Mouse (Mus musculus) urinary bladder, postnatal 4 days (tissue): Measurements from ENCODE around the gene Nectin4.

Experiments
- DNase-seq, 2 experiments: peaks; one replicate each; pipeline ENCODE4 v3.0.0; 2021 to 2022; ENCODE audit warnings: low spot score in 2 of 2

Nectin4 gene

DNA sequence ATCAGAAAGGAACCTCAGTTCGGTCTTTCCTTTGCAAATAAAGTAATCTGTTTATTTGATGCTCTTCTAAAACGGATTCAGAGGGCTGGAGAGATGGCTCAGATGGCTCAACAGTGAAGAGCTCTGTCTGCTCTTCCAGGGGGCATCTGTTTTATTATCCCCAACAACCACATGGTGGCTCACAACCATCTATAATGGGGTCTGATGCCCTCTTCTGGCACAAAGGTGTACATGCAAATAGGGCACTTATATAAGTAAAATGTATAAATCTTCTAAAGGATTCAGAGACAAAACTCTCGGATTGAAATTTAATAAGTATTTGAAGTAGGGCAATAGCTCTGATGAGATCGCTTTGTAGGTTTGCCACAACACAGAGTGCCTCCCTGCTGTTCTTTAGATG, 11.5 kb upstream of the Nectin4 start:
- no peak for DNase-seq

DNA sequence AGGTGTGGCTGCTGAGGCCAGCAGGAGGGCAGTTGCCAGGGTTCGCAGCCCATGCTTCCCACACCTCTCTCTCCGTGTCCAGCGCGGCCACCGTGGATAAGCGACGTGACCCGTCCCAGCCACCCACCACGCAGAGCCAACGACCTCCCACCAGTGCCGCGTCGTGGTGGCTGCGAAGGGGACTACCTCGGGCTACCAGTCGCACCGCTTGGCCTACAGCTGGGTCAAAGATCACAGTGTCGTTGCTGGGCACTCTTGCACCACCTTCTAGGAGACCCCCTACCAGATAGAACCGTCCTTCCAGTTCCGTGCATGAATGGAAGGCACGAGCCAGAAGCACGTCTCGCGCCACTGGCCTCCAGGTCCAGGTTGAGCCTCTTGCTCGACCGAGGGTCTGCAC, 9.6 kb upstream of the Nectin4 start:
- DNase-seq: no peak

DNA sequence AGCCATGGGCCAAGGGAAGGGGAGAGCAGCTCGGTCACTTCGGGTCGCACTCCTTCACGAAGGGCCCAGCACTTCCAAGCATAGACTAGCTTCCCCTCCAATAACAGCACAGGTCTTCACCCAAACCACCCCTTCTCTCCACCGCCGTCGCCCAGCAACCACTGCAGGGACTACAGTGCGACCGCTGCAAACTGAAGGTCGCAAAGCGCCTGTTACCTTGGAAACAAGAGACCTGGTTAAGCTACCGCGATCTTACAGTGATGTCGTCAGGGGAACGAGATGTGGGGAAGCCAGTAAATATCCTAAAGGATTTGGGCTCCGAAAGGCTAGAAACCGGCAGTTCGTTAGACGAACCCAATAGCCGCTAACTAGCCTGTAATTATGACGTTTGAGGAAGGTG, 9.2 kb upstream of the Nectin4 start, which contains the start of gene Klhdc9:
Gene Klhdc9 (minus strand): TSS at position 143 of the 400 bp plus-strand sequence.
- peak; percentile 89 to 92 for DNase-seq

DNA sequence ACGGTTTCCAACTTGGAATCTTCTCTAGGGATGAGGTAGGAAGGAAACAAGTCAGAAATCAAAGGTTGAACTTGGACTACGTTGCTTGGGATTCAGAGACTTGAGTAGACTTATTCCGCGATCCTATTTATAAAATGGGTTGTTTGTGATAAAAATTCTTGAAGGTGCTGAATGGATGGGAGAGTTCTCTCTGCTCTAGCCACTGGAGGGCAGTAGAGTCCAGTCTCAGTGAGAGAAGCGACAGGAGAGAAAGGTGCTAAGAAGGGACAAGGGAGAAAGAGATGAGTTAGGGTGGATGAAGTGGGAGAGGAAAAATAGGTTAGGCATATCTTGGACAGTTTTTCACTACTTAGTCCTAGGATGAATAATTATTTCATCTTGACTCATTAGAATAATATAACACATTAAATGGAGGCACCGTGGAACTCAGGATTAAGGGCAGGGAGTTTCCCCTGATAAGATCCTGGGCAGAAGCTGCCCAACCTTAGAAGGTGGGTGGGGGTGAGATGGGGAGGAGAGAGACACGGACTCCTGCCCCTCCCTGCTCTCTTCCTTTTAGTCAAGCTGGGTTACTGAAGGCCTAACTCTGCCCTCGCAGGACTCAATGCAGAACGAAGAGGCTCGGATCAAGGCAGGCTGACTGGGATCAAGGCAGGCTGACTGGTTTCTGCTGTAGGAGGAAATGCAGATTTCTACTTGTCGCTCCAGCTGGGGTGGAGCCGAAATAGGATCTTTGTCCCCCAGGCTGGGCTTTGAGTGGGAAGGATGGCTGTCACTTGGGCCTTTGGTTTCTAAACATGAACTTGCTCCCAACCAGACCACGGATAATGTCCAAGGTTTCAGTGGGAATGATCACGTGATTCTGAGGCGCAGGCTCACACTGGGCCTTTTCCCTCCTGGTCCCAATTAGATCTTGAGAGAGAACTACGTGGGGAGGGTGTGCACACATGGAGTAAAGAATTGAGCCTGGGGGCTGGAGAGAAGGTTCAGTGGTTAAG, 8.5 kb upstream of the Nectin4 start:
- no peak for DNase-seq

DNA sequence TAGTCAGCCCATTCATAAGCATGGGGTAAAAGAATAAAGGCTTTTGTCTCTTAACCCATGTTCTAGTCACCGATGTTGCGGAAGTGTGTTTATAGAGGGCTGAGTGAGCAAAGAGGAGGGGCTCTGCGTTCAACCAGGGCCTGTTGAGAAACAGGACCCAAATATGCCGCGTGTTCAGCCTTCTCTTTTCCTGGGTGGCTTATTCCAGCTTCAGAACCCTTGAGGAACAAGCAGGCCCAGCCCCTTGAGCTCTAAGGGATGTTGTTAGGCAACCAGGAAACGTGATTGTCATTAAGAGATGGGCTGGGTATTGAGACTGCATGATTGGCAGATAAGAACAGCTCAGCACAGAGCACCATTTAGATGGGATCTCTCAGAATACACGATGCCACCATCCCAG, 4.0 kb upstream of the Nectin4 start:
- no peak for DNase-seq

DNA sequence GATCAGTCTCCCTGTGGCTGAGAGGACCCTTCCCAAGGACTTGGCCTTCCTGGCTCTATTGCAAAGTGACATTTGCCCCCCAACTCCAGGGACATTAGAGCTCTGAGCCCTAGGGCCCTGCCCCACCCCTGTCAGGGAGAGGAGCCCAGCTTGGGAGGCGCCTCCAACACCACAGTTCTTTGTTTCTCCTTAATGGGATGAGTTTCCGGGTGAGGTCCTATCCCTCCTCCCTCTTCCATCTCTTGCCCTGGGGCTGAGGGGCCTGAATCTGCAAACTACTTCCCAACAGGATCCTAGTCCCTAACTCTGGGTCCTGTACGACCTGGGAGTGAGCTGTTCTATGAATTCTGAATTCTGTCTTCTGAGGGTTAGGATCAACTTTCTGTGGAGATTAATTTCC, 3.0 kb downstream of the Nectin4 start:
- no peak for DNase-seq

DNA sequence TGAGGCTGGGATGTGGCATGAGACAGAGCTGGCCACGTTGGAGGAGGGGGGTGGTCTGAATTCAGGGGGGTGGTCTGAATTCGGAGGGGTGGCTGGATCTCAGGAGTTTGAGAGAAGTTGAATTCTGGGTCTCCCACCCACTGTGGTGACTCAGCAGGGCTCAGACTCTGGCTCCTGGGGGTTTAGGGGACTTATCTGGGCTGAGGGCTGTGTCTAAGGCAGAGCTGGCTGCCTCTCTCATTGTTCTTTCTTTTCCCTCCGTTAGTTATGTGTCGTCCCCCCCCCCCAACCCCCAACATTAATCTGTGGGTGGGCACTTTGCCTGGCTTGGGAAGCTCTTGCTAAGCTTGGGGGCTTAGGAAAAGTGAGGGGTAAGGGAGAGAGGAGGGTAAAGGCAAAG, 4.0 kb downstream of the Nectin4 start:
- DNase-seq: no peak

DNA sequence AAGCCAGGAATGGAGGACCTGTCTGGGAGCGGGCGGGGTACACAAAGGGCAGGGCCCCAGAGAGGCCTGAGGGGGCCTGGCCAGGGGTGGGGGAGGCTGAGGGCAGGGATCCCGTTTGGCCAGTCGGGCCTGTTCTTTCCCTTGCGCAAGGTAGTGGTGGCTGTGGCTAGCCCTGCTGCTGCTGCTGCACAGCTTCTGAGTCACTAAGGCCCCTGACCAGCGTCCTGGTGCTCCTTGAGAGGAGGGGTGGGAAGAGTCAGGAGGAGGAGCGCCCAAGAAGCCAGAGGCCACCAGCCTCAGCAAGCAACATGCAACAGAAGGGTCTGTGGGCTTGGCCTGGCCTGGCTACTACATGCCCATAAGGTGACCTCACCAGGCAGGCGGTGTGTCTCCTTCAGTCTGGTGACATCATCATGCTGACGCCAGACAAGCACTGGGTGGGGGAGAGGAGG, 5.8 kb downstream of the Nectin4 start:
- peak in 1 of 2 experiments; percentile 70 for DNase-seq

DNA sequence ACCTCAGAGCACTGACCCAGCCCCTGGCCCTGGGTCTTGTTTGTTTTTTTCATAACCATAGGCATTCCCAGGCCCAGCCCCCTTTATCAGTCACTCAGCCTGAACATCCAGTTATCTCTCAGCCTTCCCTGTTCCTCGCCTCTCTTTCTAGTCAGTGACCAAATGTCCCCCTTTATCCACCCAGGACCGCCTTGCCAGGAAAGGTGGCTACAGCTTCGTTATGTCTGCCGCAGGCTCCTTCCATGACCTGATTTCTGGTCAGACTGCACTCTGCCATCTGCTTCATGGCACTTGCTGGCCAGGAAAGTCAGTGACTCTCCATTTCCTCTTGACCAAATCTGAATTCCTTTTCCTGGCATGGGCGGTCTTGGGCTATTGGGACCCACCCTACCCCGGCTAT, 8.4 kb downstream of the Nectin4 start:
- DNase-seq: no peak

DNA sequence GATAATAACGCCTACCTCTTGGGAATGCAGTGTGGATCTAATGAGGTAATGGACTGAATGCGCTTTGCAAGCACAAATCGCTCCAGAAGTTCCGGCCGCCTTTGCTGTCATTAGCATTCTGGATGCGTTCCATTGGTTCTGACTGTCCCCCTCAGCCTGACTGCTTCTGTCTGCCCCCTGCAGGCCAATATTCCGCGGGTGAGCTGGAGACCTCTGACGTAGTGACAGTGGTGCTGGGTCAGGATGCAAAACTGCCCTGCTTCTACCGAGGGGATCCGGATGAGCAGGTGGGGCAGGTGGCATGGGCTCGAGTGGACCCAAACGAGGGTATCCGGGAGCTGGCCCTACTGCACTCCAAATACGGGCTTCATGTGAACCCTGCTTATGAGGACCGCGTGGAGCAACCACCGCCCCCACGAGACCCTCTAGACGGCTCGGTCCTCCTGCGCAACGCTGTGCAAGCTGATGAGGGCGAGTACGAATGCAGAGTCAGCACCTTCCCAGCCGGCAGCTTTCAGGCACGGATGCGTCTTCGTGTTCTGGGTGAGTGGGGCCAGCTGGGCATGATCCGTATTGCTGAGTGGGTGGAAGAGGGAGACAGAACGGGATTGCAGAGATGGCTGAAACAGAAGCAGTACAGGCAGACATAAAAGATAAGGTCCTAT, 10.2 kb downstream of the Nectin4 start:
- DNase-seq: peak; percentile 55 to 80

DNA sequence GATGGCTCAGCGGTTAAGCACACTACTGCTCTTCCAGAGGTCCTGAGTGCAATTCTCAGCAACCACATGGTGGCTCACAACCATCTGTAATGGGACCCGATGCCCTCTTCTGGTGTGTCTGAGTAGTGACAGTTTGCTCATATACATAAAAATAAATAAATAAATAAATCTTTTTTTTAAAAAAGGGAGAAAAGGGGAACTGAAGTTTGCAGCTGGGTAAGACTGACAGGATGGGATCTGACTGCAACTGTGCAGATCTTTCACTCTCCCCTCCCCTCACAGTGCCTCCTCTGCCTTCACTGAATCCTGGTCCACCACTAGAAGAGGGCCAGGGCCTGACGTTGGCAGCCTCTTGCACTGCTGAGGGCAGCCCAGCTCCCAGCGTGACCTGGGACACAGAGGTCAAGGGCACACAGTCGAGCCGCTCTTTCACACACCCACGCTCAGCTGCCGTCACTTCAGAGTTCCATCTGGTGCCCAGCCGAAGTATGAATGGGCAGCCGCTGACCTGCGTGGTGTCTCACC, 12.3 kb downstream of the Nectin4 start:
- no peak for DNase-seq

DNA sequence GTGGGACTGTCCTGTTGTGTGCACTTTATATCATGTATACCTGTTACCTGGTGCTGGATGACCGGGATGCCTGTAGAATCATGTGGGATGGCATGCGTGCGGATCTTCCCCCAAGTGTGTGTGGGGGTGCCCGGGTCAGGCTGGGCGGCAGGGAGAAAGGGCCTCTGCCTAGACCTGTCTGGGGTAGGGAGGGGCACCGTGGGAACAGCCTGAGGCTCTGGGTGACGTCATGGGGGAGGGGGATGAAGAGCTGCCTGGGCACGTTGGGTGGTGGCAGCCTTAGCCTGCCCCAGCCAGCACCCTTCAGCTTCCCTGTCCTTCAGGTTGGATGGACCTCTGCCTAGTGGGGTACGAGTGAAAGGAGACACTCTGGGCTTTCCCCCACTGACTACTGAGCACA, 14.5 kb downstream of the Nectin4 start:
- DNase-seq: peak in 1 of 2 experiments; percentile 64

DNA sequence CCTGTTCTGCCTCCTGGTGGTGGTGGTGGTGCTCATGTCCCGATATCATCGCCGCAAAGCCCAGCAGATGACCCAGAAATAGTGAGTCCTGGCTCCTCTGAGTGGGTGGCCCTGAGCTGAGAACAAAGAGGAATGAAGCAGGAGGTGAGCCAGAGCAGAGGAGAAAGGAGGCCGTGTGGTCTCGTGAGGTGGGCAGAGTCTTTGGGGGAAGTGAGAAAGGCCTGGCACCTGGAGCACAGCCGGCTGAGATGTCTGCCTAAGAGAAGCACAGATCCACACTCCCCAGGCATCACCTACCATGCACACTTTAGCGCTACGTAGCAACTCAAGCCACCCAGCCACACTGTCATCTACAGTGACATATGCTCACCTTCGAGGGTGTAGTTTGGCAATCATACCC, 15.3 kb downstream of the Nectin4 start:
- no peak for DNase-seq

DNA sequence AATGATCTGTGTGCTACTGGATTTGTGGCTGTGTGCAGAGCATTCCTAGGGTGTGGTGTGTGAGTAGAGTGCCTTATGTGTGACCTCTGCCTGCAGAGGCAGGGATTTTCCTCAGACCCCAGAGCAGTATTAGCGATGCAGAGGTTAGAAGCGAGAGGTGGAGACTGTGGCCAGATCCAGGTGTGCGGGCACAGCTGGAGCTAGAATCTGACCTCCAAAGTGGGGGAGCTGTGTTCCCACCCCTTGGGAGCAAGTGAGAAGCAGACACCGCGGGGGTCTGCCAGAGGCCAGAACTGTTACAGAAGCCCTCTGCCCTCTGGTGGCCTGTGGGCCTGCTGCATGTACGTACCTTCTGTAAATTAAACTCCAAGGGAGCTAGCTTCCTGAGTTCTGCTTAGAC, 17.2 kb downstream of the Nectin4 start:
- no peak for DNase-seq

DNA sequence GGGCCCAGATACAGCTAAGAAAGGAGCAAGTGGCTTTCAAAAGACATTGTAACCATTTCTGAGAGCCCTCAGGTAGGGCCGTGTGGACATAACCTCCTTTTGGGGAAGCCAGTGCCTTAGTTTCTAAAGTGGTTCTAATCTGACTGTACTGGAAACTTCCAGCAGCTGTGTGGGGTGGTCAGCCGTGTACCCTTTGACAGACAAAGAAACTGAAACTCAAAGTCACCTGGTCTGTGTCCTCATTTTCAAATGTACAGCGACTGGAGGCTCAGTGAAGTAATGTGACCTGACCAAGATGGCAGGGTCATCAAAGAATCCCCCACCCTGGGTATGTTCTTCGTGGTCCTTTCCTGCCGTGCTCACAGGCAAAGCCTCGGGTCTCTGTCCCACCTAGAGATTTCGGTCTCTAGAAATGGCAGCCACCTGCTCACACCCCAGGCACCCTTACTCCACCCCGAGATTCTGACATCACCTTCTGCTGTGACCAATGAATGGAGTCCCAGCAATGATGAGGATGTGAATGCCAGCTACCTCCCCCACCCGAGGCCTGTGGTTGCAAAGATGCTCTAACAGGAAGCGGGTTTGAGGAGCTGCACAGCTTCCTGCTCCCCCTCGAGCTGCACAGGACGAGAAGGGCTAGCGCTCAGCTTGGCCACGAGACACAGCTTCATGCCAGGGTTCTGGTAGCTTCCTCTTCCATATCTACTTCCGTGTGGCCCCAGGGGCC, 18.6 kb downstream of the Nectin4 start, which contains the start of gene Arhgap30:
Gene Arhgap30 (plus strand): TSS at position 579 of the 727 bp plus-strand sequence.
- peak in 1 of 2 experiments; percentile 36 for DNase-seq

DNA sequence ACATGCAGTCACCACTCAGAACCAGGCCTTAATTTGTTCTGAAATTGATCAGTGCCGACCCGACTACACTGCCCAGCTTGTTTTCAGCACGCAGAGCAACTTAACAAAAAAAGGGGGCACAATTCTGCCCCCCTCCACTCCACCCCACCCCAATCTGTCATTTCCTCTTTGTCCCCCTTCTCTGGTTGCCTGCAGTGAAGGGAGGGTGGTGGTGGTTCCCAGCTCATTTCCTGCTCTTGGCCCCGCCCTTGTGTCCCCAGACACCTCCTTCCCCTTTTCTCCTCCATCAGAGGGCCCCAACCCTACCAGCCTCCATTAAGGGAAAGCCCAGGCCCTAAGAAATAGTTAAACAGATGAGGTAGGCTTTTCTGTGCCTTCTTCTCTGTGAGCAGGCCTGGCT, 20.2 kb downstream of the Nectin4 start:
- no peak for DNase-seq

DNA sequence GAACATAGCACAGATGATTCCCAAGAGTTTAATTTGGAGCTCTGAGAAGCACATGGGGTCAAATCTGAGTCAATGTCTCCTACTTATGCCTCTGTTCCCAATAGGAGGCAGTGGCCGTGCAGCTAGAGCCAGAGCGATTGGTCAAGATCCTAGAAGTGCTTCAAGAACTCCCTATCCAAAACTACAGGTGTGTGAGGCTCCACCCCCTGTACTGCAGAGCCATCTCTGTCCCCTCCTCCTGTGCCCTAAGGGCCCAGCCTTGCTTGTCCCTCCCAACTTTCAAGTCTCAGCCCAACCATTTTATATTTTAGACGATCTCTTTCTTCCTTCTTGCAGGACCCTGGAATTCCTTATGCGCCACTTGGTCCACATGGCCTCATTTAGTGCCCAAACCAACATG, 31.9 kb downstream of the Nectin4 start:
- no peak for DNase-seq

DNA sequence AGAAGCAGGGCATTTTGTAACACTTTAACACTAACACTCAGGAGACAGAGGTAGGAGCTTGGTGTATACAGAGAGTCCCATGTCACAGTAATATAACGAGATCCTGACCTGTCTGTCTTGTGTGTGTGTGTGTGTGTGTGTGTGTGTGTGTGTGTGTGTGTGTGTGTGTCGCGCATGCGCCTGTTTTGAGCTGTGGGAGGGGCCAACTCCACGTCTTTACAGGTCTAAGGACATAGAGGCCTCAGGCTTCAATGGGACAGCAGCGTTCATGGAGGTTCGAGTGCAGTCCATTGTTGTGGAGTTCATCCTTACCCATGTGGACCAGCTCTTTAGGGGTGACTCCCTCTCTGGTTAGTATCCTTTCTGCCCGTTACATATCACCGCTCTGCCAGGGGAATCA, 33.1 kb downstream of the Nectin4 start:
- DNase-seq: no peak

DNA sequence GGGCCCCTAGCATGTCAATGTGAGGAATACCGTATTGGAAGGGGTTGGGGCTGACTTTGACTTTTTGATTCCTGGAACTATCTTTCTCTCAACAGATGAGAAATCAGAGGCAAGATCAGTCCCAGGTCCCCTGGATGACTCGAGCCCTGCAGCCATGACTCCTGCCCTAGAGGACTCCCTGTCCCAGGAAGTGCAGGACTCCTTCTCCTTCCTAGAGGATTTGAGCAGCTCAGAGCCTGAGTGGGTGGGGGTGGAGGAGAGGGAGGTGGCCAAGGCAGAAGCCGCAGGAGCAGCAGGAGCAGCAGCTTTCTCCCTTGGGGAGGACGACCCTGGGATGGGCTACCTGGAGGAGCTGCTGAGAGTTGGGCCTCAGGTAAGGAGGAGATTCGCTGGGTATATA, 37.4 kb downstream of the Nectin4 start:
- DNase-seq: no peak

DNA sequence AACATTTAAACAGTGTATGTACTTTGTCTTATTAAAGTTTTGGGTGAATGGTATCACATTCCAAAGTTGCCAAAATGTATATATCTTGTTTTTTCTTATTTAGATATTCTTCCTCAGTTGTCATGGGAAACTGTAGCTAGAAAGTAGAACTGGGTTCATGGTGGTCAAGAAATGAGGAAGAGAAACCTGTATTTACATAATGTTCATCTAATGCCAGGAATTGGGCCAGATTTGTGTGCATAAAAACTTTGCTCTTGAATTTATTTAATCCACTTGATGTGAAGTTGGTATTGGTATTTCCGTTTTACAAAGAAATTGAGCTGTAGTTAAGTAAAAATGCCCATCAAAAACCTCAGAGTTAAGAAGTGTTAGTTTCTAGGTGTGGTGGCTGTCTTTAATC, 40.3 kb downstream of the Nectin4 start:
- no peak for DNase-seq

DNA sequence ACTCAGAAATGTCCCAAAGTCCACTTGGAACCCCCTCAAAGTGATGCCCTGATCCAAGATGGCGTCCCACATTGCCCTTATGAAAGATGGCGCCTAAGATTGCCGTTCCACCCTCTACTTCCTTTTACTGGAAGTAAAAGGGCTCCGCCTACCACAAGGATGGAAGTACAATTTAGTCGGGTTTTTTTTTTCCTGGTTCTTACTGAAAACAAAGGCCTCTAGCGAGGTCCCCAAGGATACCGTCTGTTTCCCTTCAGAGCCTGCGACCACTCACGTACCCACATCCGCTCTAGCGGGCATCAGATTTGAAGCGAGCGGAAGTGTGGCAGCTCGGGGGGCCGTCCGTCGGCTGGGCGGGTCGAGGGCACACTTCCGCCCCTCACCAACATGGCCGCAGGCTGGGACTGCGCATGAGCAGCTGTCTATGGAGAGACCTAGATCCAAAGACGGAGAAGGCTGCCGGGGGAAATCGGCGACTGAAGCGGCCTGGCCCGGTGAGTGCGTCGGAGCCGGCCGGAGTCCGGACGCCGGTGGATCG, 41.1 kb downstream of the Nectin4 start, which contains the start of gene Usf1:
Gene Usf1 (plus strand): TSS at position 367 of the 538 bp plus-strand sequence.
- DNase-seq: peak; percentile 93 to 95
